Mouse (Mus musculus) heart, adult 2 months (tissue): ENCODE measurements around the gene Btnl1.

ENCODE experiments used
- EP300 ChIP-seq: fragments of 200-500 bp; IDR thresholded peaks from 2 replicates; pipeline ENCODE4 v1.6.1; 2011; ENCODE audit warnings: low read depth, low read length, control low read depth; ENCODE audit not compliant: insufficient read depth
- POLR2A ChIP-seq: fragments of 200-500 bp; IDR thresholded peaks from 2 replicates; pipeline ENCODE4 v1.6.1; 2011; ENCODE audit warnings: mild to moderate bottlenecking, low read depth, low read length, control low read depth; ENCODE audit not compliant: insufficient read depth

GRCm38 (mm10) chr17:34398058-34398710, 21.3 kb downstream of the Btnl1 start:
- no peak for TF ChIP-seq POLR2A
- no peak for TF ChIP-seq EP300
